Mouse (Mus musculus) myocyte (in vitro differentiated cells): ENCODE measurements around the gene Mbd3.

ENCODE experiments used
- CEBPB ChIP-seq: IDR thresholded peaks from 2 replicates; pipeline ENCODE4 v1.6.1; 2011; ENCODE audit warnings: mild to moderate bottlenecking, moderate library complexity; ENCODE audit not compliant: poor library complexity, insufficient read depth, severe bottlenecking
- E2F4 ChIP-seq: IDR thresholded peaks from one replicate; pipeline ENCODE4 v1.6.1; 2011; ENCODE audit warnings: mild to moderate bottlenecking, control low read depth, moderate library complexity; ENCODE audit not compliant: insufficient read depth
- MAX ChIP-seq: IDR thresholded peaks from one replicate; pipeline ENCODE4 v1.6.1; 2011; ENCODE audit warnings: low read depth, mild to moderate bottlenecking, control low read depth
- MYOD1 ChIP-seq, 3 experiments: IDR thresholded peaks; one replicate each; pipeline ENCODE4 v1.6.1; 2011; ENCODE audit warnings: control low read depth in 2 of 3, low read depth in 2 of 3, mild to moderate bottlenecking in 2 of 3, moderate library complexity in 1 of 3; ENCODE audit not compliant: insufficient read length in 2 of 3, control insufficient read depth in 1 of 3
- MYOG ChIP-seq, 3 experiments: IDR thresholded peaks; one replicate each; pipeline ENCODE4 v1.6.1; 2011; ENCODE audit warnings: control low read depth in 2 of 3, low read depth in 2 of 3, mild to moderate bottlenecking in 2 of 3; ENCODE audit not compliant: insufficient read length in 2 of 3, control insufficient read depth in 1 of 3, insufficient read depth in 1 of 3
- POLR2A ChIP-seq: IDR thresholded peaks from one replicate; pipeline ENCODE4 v1.6.1; 2011; ENCODE audit warnings: low read depth, mild to moderate bottlenecking, control low read depth, moderate library complexity; ENCODE audit not compliant: insufficient read length
- POLR2AphosphoS2 ChIP-seq: IDR thresholded peaks from one replicate; pipeline ENCODE4 v1.6.1; 2011; ENCODE audit warnings: low read depth, control low read depth; ENCODE audit not compliant: insufficient read length
- REST ChIP-seq: IDR thresholded peaks from one replicate; pipeline ENCODE4 v1.6.1; 2011; ENCODE audit warnings: mild to moderate bottlenecking, control low read depth, moderate library complexity; ENCODE audit not compliant: insufficient read depth, insufficient read length
- SRF ChIP-seq: IDR thresholded peaks from one replicate; pipeline ENCODE4 v1.6.1; 2011; ENCODE audit warnings: low read depth; ENCODE audit not compliant: control insufficient read depth, insufficient read length
- TCF12 ChIP-seq: IDR thresholded peaks from one replicate; pipeline ENCODE4 v1.6.1; 2011; ENCODE audit warnings: mild to moderate bottlenecking, control low read depth; ENCODE audit not compliant: poor library complexity, insufficient read depth, severe bottlenecking
- TCF3 ChIP-seq: IDR thresholded peaks from one replicate; pipeline ENCODE4 v1.6.1; 2011; ENCODE audit warnings: low read depth, control low read depth; ENCODE audit not compliant: insufficient read length
- USF1 ChIP-seq: IDR thresholded peaks from one replicate; pipeline ENCODE4 v1.6.1; 2011; ENCODE audit warnings: low read depth, mild to moderate bottlenecking, control low read depth, moderate library complexity

DNA sequence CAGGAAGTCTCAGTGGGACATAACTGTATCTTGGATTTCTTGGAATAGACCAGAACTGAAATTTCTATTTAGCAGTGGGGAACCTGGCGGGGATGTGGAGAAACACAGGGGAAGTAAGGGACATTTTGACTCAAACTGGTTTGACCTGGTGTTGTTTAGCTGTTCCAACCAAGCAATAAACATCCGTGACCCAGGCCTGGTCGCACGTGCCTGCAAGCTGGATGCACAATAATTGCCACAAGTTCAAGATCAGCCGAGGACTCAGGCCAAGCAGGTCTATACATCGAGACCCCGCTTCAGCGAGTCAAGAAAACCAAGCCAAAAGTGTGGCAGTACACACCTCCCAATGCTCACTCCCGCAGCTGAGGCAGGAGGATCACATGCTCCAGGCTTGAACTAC lies 27.4 kb downstream of the Mbd3 start:
- TF ChIP-seq MYOD1 (IDR thresholded peaks at IDR 0.05; ENCODE audit: control insufficient read depth in 1 of 3, insufficient read length in 2 of 3, low read depth in 2 of 3) (no peak), POLR2A (no peak), REST (no peak), USF1 (no peak), TCF12 (no peak), E2F4 (no peak), MYOG (IDR thresholded peaks at IDR 0.05; ENCODE audit: control insufficient read depth in 1 of 3, insufficient read depth in 1 of 3, insufficient read length in 2 of 3, low read depth in 2 of 3) (no peak), POLR2AphosphoS2 (no peak), MAX (no peak), SRF (no peak), TCF3 (no peak), CEBPB (no peak)
